Mouse (Mus musculus) testis, postnatal 14 days (tissue): ENCODE measurements around the gene Ssr4.

Experiments
- DNase-seq: peaks from one replicate; pipeline ENCODE4 v3.0.0; 2021; ENCODE audit warnings: low spot score

The Ssr4 gene

DNA sequence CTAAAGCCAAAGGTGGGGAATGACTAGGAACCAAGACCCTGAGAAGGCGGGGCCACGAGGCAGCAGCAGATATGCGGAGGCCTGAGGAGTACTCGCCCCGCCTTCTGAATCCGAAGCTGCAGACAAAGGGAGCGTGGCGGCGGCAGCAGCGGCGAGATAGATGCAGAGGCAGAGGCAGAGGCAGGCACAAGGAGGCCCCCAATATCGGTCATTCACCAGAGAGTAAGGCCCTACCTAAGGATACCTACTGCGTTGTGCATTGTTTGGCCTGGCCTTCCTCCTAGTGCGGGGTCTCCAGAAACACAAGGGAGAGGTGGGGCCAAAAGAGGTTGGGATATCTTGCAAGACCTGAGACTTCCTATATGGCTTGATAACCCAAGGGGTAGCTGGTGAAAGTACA, 28.2 kb downstream of the Ssr4 start:
- no peak for DNase-seq

DNA sequence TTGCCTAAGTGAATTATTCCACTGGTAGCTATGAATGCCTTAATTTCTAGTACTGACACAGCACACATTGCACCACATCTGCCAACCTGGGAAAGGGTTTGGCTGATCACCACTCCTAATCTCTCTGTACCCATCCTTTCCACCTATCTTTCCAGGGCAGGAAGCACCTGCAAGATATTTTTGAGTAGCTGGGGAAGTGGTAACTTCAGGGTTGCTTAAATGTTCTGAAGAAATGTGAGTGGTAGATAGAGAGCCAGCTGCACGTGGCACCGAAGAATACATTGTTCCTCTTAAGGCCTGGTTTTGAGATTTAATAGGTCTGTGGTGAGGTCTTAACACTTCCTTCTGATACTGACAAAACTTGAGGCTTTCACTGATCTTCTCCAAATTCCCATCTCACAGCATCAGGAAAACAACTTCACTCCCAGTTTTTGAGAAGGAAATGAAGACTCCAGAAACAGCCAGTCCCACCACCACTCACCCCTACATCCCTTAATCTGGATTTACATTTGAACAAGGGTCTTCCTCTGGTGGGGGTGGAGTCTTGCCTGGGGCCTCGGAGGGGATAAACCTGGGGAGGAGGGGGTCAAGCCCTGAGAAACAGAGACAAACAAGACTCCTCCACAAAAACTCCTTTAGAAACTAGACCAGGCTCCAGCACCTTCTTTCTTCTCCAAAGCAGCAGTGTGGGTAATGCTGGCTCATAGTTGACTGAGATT, 29.9 kb downstream of the Ssr4 start:
- no peak for DNase-seq

DNA sequence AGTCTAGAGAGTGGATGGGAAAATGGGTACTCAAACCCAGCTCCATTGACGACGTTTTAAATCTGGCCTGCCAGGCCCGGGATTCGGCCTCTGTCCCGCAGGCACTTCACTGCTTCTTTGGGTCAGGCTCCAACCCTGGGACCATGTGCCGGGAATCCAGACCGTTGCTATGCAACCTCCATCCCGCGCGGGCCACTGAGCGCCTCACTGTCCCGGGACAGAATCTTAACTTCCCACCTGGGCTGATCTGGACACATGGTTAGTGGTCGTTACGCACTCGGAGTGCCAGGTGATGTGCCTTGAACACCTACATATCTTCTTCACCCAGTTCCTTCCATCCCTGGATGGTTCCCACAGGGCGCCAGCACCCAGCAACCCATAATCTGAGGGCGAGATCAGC, 36.9 kb downstream of the Ssr4 start:
- peak; percentile 4 for DNase-seq

DNA sequence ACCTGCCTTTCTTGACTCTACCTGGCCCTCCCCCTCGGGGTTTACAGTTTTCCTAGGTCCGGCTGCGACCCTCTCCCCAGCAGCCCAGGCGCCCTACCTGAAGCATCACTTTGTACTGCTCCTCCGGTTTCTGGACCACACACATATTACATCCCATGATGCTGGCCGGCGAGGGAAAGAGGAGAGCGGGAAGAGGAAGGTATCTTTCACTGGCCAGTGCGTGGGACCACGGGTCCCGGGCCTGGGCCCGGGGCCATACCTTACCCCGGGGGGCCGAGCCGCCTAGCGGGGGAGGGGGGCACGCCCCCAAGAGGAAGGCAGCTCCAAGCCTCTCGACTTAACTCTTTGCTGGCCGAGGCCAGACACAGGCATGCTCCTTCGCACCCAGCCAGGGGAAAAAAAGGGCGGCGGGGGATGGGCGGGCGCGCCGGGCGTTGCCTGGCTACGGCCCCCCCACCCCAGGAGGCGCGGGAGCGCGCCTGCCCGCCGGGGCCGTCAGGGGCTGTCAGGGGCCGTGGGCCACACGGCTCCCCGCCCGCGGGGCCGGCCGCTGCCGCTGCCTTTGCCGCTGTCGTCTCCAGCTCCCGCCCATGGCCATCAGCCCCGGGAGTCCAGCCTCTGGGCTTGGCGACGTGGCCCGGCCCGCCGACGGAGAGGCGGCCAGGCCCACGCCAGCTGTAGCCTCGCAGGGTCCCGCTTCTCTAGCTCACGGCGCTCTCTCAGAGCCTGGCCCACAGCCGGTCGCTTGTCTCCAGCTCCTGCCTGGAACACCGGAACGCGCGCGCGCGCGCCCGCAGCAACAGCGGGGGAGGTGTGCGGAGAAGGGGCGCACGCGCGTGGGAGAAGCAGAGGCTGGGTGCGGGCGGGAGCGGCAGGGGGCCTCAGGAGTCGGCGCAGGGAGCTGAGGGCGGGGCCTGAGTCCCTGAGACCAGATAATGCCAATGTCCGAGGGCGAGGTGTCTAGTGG, 37.6 kb downstream of the Ssr4 start, which contains the start of gene Pdzd4:
TSS of gene Pdzd4 (minus strand) at position 785 of the 967 bp plus-strand sequence.
- peak; percentile 54 for DNase-seq

DNA sequence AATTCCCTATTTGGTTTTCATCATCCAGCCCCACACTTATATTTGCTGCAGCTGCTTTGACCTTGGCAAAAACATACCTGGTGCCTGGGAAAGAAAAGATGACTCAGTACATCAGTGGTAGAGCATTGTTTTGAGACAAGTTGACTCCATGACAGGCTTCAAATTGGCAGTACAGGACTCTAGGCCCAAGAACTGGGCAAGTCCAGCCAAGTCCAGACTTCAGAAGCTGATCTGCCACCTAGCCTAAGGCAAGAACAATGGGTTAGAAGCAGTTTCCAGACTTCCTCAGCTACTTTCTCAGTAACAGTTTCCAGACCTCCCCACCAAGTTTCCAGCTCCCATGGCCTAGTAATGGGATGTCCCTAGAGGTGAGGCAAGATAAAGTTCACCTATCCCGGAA, 48.9 kb downstream of the Ssr4 start:
- DNase-seq: no peak

DNA sequence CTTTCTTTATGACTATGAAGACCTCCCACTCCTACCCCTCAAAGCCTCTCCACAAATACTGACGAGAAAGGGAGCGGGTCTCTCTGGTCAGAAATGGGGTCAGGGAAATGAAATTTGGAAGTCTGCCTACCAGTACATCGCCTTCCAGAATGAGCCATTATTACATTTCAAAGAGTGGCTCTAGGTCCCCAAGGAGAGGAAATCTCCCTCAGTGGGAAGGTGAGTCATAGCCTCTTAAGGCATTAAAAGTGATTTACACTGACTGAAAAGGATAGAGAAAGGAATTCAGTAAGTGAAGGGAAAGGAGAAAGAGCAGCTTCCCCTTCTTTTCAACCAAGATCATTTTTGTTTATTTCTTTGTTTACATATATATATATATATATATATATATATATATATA, 49.9 kb downstream of the Ssr4 start:
- no peak for DNase-seq
